8 mouse cellular contexts compared by ENCODE assay signal in genomic region chr4:116052526-116053293, GRCm38 (mm10). TPM values are rescaled to one million over a fixed set of nuclear protein-coding genes. Genes with fewer than 3 reads are reported as not detected.
A peak's percentile ranks its signal among the peaks of the same experiment; 100 is the strongest.
DNase-seq lines count a peak whose midpoint lies in the region; ATAC-seq lines count a peak whose summit lies in the region.

No protein-coding gene starts in this region.

- H3K4me3 ChIP-seq in heart, embryonic 12.5 days, result peak overlapping the region; percentile 64
- H3K4me3 ChIP-seq in kidney, embryonic 16.5 days (ENCODE audit: low read length), result peak overlapping the region; percentile 75

- H3K36me3 ChIP-seq in heart, embryonic 12.5 days, result peaks cover 7% of the 10 kb centered on the region
- H3K36me3 ChIP-seq in kidney, embryonic 16.5 days (ENCODE audit: insufficient read depth, low read length), result no peaks in the 10 kb centered on the region

- peak; percentile 31 for ATAC-seq in common myeloid progenitor, adult 5-6 weeks (replicated peaks; ENCODE audit: low read depth, poor library complexity, severe bottlenecking)
- ATAC-seq in heart, embryonic 12.5 days (ENCODE audit: insufficient number of reproducible peaks, low FRiP score), result peak; percentile 52; the same call in 1 of the 2 replicates
- peak; percentile 64 for ATAC-seq in kidney, embryonic 16.5 days (ENCODE audit: low FRiP score, low TSS enrichment)

- 9% methylated on average over 22 of the region's 22 CpGs for WGBS in heart, embryonic 12.5 days
- WGBS in kidney, embryonic 16.5 days, result 3% methylated on average over 22 of the region's 22 CpGs

- peak overlapping the region; percentile 71 for H3K9ac ChIP-seq in heart, embryonic 12.5 days
- peak overlapping the region; percentile 73 for H3K9ac ChIP-seq in kidney, embryonic 16.5 days (replicated peaks; ENCODE audit: low read length)

- H3K27me3 ChIP-seq in heart, embryonic 12.5 days (replicated peaks), result no peaks in the 10 kb centered on the region
- no peaks in the 10 kb centered on the region for H3K27me3 ChIP-seq in kidney, embryonic 16.5 days (ENCODE audit: insufficient read depth, low read length)

- peak; percentile 69 for DNase-seq in CD4-positive helper T cell, adult 2 months (ENCODE audit: low read depth, low spot score)
- DNase-seq in NIH3T3 (ENCODE audit: low read depth), result peak; percentile 72
- peak; percentile 78 for DNase-seq in lung, postnatal 36 days
- DNase-seq in spleen, adult 12 weeks (ENCODE audit: low spot score), result peak; percentile 8
- DNase-seq in left cerebral cortex, adult 11 months (ENCODE audit: low spot score), result no peak

- peak overlapping the region; percentile 95 for H3K27ac ChIP-seq in heart, embryonic 12.5 days (ENCODE audit: poor library complexity, severe bottlenecking)
- peak overlapping the region; percentile 96 for H3K27ac ChIP-seq in kidney, embryonic 16.5 days (ENCODE audit: low read length)

- no peaks in the 10 kb centered on the region for H3K9me3 ChIP-seq in heart, embryonic 12.5 days (replicated peaks)
- H3K9me3 ChIP-seq in kidney, embryonic 16.5 days (ENCODE audit: low read length), result no peaks in the 10 kb centered on the region

- peaks cover 14% of the 10 kb centered on the region for H3K4me1 ChIP-seq in heart, embryonic 12.5 days (replicated peaks)
- peaks cover 11% of the 10 kb centered on the region for H3K4me1 ChIP-seq in kidney, embryonic 16.5 days (ENCODE audit: insufficient read depth, low read length)

- peak overlapping the region; percentile 97 for H3K4me2 ChIP-seq in heart, embryonic 12.5 days
- peak overlapping the region; percentile 96 for H3K4me2 ChIP-seq in kidney, embryonic 16.5 days (replicated peaks; ENCODE audit: low read depth, low read length)

RNA-seq across cellular contexts. Expression of gene Nsun4, which starts 1.0 kb away (rescaled TPM):
- 8.7 and 16.4 TPM in 2 replicates for total RNA-seq in common myeloid progenitor, adult 5-6 weeks (2017)
- 24.9 and 28.8 TPM in 2 replicates for polyA plus RNA-seq in heart, embryonic 12.5 days (2016; fragmentation: Nextera tagmentation; extraction: Ambion mirVana)
- 21.2 and 22.8 TPM in 2 replicates for polyA plus RNA-seq in kidney, embryonic 16.5 days (2015; fragmentation: Nextera tagmentation; extraction: Ambion mirVana)

RNA-seq across cellular contexts. Expression of gene Uqcrh, which starts 22.2 kb away (rescaled TPM):
- total RNA-seq in common myeloid progenitor, adult 5-6 weeks (2017), result 353 and 354 TPM in 2 replicates
- polyA plus RNA-seq in heart, embryonic 12.5 days (2016; fragmentation: Nextera tagmentation; extraction: Ambion mirVana), result 868 and 885 TPM in 2 replicates
- polyA plus RNA-seq in kidney, embryonic 16.5 days (2015; fragmentation: Nextera tagmentation; extraction: Ambion mirVana), result 505 and 583 TPM in 2 replicates

RNA-seq across cellular contexts. Expression of gene Lrrc41, which starts 22.4 kb away (rescaled TPM):
- total RNA-seq in common myeloid progenitor, adult 5-6 weeks (2017), result 14.4 and 22.4 TPM in 2 replicates
- polyA plus RNA-seq in heart, embryonic 12.5 days (2016; fragmentation: Nextera tagmentation; extraction: Ambion mirVana), result 60.2 and 63.3 TPM in 2 replicates
- 87.9 and 88.0 TPM in 2 replicates for polyA plus RNA-seq in kidney, embryonic 16.5 days (2015; fragmentation: Nextera tagmentation; extraction: Ambion mirVana)

RNA-seq across cellular contexts. Expression of gene Faah, which starts 35.0 kb away (rescaled TPM):
- total RNA-seq in common myeloid progenitor, adult 5-6 weeks (2017), result 2.2 and 3.4 TPM in 2 replicates
- 1.3 and 1.5 TPM in 2 replicates for polyA plus RNA-seq in heart, embryonic 12.5 days (2016; fragmentation: Nextera tagmentation; extraction: Ambion mirVana)
- 13.7 and 15.3 TPM in 2 replicates for polyA plus RNA-seq in kidney, embryonic 16.5 days (2015; fragmentation: Nextera tagmentation; extraction: Ambion mirVana)
